Mouse (Mus musculus) gastrocnemius, postnatal 36 days (tissue): Measurements from ENCODE around the gene Zfp654. TPM values are rescaled to one million over a fixed set of nuclear protein-coding genes. Genes with fewer than 3 reads are reported as not detected.

ENCODE experiments used
- DNase-seq, 2 experiments: peaks; one replicate each; pipeline ENCODE4 v3.0.0; 2022
- intact Hi-C: fragments of 180-260 bp; cut with DNase I; formaldehyde crosslinking; loops from one replicate; pipeline ENCODE4 v1.15.1; 2025
- total RNA-seq, 2 experiments: library from RNA; stranded (reverse); gene quantifications; 2 replicates each; pipeline ENCODE4 v1.2.3; 2021

Zfp654 gene
- total RNA-seq, 2 experiments from 2014 or later, result 8.0 to 9.1 TPM

DNA sequence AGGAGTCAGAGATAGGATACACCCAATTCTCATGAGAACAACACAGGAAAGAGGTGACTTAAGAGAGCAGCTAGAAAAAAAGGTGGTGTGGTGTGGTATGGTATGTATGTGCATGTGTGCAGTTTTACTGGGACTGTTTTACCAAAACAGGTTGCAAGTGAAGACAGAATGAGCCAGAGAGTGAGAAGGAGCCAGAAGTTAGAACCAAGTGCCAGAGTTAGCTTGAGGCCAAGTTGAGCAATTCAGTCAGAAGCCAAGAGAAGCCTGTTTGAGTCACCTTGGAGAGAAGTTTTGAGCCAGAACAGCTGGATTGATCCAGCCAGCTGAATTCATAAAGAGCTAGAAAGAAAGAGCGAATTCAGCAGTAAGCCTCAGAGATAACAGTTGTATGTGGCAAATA lies 75.9 kb downstream of the Zfp654 start:
- intact Hi-C loops, result no loop called here
- no peak for DNase-seq

DNA sequence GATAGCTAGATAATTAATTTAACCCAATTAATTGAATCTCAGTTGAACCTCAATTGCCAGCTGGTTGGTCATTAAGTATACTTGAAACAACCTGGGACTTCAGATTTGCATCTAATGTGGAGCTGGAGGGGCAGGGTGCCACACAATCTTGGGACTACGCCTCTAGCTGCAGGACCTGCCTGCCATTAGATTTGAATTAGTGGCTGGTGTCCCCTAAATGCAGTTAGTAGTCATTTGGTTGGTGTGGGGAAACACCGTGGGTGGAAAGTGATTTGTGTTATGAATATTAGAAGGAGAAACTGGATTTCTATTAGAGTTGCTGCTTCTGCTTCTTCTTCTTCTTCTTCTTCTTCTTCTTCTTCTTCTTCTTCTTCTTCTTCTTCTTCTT lies 80.0 kb downstream of the Zfp654 start:
- intact Hi-C loops, result loop anchor here (2.0 kb wide), 1 partner anchor 79 kb away; the partner anchor contains the start of genes Cggbp1 and Zfp654

DNA sequence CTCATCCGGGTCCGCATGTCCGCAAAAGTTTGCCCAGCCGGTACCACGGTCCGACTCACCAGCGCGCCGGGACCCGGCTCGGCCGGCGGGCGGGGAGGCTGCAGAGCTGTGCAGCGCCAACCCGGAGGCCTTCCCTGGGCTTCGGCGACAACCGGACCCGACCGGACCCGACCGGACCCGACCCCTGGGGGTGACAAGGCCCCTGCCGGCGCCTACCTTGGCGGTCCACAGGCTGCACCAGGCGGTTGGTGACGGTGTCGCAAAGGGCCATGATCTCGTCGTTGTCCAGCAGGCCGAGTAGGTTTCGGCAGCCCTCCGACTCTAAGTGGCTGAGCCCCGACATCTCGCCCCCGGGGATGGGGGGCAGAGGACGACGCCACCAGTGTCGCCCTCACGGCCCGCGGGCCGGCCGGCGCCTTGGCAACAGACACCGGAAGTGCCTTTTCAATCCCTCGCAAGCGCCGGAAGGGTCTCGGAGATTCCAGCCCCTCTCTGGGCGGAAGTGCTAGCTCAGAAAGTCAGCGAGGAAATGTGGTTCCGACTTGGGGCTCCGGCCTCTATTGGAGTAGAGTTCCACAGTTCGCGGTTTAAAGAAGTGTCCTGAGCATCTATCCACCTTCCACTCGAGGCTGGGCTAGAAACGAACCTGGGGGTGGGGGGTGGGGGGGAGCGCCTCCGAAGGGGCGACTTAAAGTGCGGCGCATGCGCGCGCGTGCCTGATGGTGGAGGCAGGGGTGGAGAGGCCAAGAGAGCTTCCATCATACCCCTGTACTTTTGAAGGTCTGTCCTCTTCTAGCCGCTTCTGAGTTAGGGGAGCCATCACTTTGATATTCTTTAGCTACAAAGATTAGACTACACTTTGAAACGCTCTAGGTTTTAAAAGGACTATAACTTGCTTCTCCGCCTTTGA lies 80.7 kb downstream of the Zfp654 start, which contains the start of gene 4930453N24Rik:
Gene 4930453N24Rik, minus strand, starts transcription at position 641 of the 910 bp plus-strand sequence.
- intact Hi-C loops, result loop anchor here (2.0 kb wide), 1 partner anchor 80 kb away; the partner anchor contains the start of genes Cggbp1 and Zfp654
- DNase-seq, result peak; percentile 81 to 84

More for the DNA sequence above, 80.0 kb downstream of the Zfp654 start:
- no peak for DNase-seq

DNA sequence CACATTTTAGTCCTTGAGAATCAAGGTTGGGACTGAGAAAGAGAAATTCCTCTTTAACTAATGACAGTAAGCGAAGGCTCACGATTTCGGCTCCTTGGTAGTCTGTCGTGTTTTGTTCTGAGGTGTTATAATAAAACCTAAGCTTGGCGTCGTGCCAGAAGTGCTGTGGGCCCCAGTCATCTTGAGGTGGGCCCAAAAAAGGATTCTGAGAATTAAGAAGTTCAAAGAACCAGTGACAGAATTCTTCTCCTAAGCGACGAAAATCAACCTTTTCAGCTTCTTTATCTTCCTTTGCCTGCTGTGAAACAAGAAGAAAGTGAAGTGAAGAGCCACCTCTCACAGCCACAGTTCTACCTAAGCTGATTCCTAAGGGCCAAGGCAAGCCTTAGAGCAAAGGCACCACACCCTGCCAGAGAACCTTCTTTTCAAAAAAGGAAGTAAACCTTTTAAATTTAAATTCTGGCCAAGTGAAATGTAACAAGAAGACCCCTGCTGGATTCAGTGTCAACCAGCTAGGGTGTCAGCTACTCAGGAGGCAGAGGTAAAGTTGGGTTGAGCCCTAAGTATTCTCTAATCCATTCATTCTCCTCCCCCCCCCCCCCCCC lies 84.7 kb downstream of the Zfp654 start:
- intact Hi-C loops, result no loop called here
- no peak for DNase-seq

GRCm38 (mm10) chr16:64759245-64759626 lies 92.2 kb downstream of the Zfp654 start:
- intact Hi-C loops, result loop anchor here (10.0 kb wide), 1 partner anchor 716 kb away; no protein-coding TSS in a partner anchor
- DNase-seq, result no peak

GRCm38 (mm10) chr16:64758561-64759244 lies 92.7 kb downstream of the Zfp654 start:
- intact Hi-C loops, result loop anchor here (10.0 kb wide), 1 partner anchor 716 kb away; no protein-coding TSS in a partner anchor
- DNase-seq, result no peak

- no peak for DNase-seq
- intact Hi-C loops, result loop anchor here (10.0 kb wide), 1 partner anchor 717 kb away; no protein-coding TSS in a partner anchor
Measured at GRCm38 (mm10) chr16:64757666-64758400, 93.6 kb downstream of the Zfp654 start.

GRCm38 (mm10) chr16:64756321-64756720 lies 95.1 kb downstream of the Zfp654 start:
- DNase-seq, result no peak
- intact Hi-C loops, result loop anchor here (10.0 kb wide), 1 partner anchor 718 kb away; no protein-coding TSS in a partner anchor

GRCm38 (mm10) chr16:64754743-64755139 lies 96.7 kb downstream of the Zfp654 start:
- intact Hi-C loops, result loop anchor here (10.0 kb wide), 1 partner anchor 720 kb away; no protein-coding TSS in a partner anchor
- no peak for DNase-seq

GRCm38 (mm10) chr16:64753990-64754742 lies 97.3 kb downstream of the Zfp654 start:
- no peak for DNase-seq

DNA sequence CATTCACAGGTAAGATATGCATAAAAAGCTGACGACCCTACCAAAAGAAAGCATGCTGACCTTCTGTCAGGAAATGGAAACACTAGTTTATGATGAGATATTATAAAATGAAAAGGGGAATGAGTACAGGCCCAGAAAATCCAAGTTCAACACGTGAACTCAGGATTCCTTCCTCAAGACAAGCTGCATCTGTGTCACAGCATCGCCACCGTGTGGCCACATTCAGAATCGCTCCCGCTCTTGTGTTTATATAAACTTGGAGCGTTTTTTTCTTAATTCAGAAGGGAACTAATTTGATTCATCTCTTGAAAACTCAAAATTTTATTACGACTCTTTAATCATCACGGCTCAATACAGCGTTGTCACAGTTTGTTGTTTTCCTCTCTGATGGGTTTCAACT lies 103.2 kb downstream of the Zfp654 start:
- intact Hi-C loops, result no loop called here
- DNase-seq, result peak; percentile 27 to 57

More at GRCm38 (mm10) chr16:64753990-64754742, 97.3 kb downstream of the Zfp654 start:
- intact Hi-C loops, result loop anchor here (10.0 kb wide), 1 partner anchor 721 kb away; no protein-coding TSS in a partner anchor

- intact Hi-C loops, result no loop called here
- DNase-seq, result no peak
Measured at GRCm38 (mm10) chr16:64745089-64745488, 106.4 kb downstream of the Zfp654 start.

DNA sequence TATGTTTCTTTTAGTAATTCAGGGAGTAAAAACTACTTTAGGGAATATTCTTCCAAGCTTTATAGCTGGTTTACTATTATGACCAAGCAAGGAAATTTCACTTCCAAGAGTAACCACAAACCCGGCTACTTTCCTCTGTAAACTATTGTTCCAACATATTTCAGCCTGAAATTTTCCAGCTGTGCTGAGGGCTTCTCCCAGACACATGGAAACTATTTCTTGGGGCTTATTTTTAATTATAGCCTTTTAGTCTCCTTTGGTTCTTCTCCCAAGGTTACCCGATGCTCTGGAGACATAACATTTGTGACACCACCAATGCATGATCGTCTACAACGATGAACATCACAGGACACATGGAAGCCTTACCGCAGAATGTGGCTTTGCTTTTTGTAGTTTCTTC lies 114.2 kb downstream of the Zfp654 start:
- intact Hi-C loops, result no loop called here
- no peak for DNase-seq

Other genes with a start within 250 kb of the Zfp654 start
- not detected for gene Csnka2ip, start 249.2 kb downstream of the Zfp654 start, total RNA-seq
- gene 4930453N24Rik, start 80.5 kb downstream of the Zfp654 start, total RNA-seq, result 10 to 100 TPM; 36.6 to 44.8 TPM
- gene Cggbp1, start 344 bp upstream of the Zfp654 start, total RNA-seq, result 10 to 100 TPM; 20.2 to 20.6 TPM